Mouse (Mus musculus) liver, embryonic 11.5 days (tissue): Measurements from ENCODE around the gene Ankrd22. TPM values are rescaled to one million over a fixed set of nuclear protein-coding genes. Genes with fewer than 3 reads are reported as not detected.

Experiments used
- ATAC-seq: fragments of 200-750 bp; cut with Nextera tagmentation; replicated peaks from 2 replicates; pipeline ENCODE4 v1.8.0; 2017; ENCODE audit warnings: moderate number of reproducible peaks, mild to moderate bottlenecking, moderate TSS enrichment, moderate library complexity; ENCODE audit not compliant: low FRiP score
- DNase-seq: peaks from one replicate; pipeline ENCODE4 v3.0.0-alpha.2; 2017; ENCODE audit warnings: low spot score
- H3K27ac ChIP-seq: fragments of 300-500 bp; sonication (generic); 2 replicates; pipeline ENCODE4 v1.5.1; 2014; ENCODE audit warnings: mild to moderate bottlenecking, low read depth, low read length, control low read depth
- H3K27me3 ChIP-seq: fragments of 300-500 bp; sonication (generic); replicated peaks from 2 replicates; pipeline ENCODE4 v1.6.1; 2014; ENCODE audit warnings: low read length, mixed read lengths; ENCODE audit not compliant: control insufficient read depth, insufficient read depth
- H3K36me3 ChIP-seq: fragments of 300-500 bp; sonication (generic); 2 replicates; pipeline ENCODE4 v1.6.1; 2014; ENCODE audit warnings: mild to moderate bottlenecking, low read length, moderate library complexity, mixed read lengths; ENCODE audit not compliant: control insufficient read depth, insufficient read depth
- H3K4me1 ChIP-seq: fragments of 300-500 bp; sonication (generic); replicated peaks from 2 replicates; pipeline ENCODE4 v1.6.1; 2014; ENCODE audit warnings: low read length, mixed read lengths; ENCODE audit not compliant: control insufficient read depth, insufficient read depth
- H3K4me2 ChIP-seq: fragments of 300-500 bp; sonication (generic); 2 replicates; pipeline ENCODE4 v1.6.1; 2014; ENCODE audit warnings: mild to moderate bottlenecking, control low read depth, moderate library complexity
- H3K4me3 ChIP-seq: fragments of 300-500 bp; sonication (generic); 2 replicates; pipeline ENCODE4 v1.5.1; 2014; ENCODE audit warnings: low read depth, low read length, control low read depth
- H3K9ac ChIP-seq: fragments of 300-500 bp; sonication (generic); 2 replicates; pipeline ENCODE4 v1.6.1; 2014; ENCODE audit warnings: low read depth, low read length, control low read depth
- H3K9me3 ChIP-seq: fragments of 300-500 bp; sonication (generic); 2 replicates; pipeline ENCODE4 v1.6.1; 2016; ENCODE audit warnings: low read length, inconsistent platforms, mixed read lengths; ENCODE audit not compliant: control insufficient read depth
- WGBS: fragments of 180-500 bp; shearing (Covaris S2); extraction: QIAGEN DNeasy Blood & Tissue Kit; methylation state at CpG from one replicate; pipeline ENCODE4 v1.1.7; 2014; 5-methylcytosine and 5-hydroxymethylcytosine counted together
- polyA plus RNA-seq: library from polyadenylated mRNA; unstranded; fragments of >200 nt; fragmentation: Nextera tagmentation; extraction: Ambion mirVana; gene quantifications from 2 replicates; pipeline ENCODE4 v1.2.1, GENCODE M21; 2014

The Ankrd22 gene
- polyA plus RNA-seq, 1 experiment from 2014 or later, result not detected

DNA sequence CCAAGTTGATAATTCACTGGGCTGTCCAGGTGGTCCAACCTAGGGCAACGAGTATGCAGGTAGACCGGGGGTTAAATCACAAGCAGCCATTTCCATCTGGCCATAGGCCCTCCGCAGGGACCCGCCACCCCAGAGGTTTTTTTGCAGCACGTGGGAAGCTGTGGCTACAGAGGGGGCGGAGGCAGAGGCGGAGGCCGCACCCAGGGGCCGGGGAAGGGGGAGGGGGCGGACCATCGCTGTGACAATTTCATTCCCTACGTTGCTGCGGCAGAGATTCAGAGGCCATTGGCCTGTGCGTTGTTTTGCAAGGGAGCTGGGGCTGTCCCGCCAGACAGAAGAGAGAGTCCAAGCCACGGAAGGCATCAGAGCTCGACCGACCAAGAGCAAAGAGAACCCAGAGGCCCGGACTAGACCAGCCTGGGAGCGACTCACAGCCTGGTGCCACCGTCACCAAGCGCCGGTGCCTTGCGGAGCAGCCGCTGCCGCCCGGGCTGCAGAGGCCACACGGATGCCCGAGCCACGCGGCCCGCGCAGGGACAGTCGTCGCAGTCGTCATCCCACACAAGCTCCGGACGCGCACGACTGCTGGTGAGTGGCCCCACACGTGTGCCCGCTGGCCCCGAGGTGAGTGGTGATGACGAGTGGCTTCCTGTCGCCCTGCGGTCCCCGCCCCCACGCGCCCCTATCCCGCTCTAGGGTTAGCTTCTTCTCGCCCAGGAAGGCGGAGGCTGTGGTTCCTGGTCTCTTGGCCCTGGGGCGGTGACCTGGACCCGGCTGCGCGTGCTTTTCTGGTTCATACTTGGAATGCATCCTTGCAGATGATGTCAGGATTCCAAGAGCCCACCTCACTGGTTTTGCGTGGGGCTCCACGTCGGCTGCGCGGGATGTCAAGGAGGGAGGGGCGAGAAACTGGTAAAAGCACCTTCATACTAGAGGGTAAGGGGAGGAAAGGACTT, 26.4 kb upstream of the Ankrd22 start, which contains the start of gene Stambpl1:
TSS of gene Stambpl1 (plus strand) at position 222 of the 956 bp plus-strand sequence.
- peak within 1 kb of the TSS; percentile 76 for H3K4me2 ChIP-seq
- no peaks in the 10 kb centered on the region for H3K27me3 ChIP-seq
- H3K27ac ChIP-seq, result no peak within 1 kb of the TSS
- 0 out of 2 replicates have a peak, but pooled peaks cover 5% of the 10 kb centered on the region for H3K4me1 ChIP-seq
- peak; percentile 78 for ATAC-seq
- H3K9me3 ChIP-seq, result no peaks in the 10 kb centered on the region
- peak within 1 kb of the TSS; percentile 70 for H3K4me3 ChIP-seq
- DNase-seq, result peak; percentile 77
- peak within 1 kb of the TSS; percentile 68 for H3K9ac ChIP-seq
- under 1% methylated on average over 62 of the region's 62 CpGs for WGBS
- no peaks in the 10 kb centered on the region for H3K36me3 ChIP-seq

DNA sequence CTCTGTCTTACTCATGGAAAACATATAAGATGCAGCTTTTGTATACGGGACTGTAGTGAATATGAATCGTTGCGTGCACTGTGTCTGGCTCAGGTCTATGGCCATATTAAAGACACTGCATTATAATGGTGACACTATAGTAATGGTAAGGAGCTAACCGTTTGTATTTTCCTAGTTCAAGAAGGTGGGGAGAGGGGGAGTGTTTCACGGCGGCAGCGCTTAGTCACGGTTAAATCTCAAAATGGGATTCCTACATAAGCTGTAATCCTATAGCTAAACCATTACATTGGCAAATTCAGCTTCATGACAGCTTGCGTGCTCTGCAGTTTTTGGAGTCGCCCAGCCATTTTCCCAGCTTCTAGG, 25.8 kb upstream of the Ankrd22 start:
- H3K27ac ChIP-seq, result no peak overlapping the region
- no peak for ATAC-seq
- H3K4me3 ChIP-seq, result peak overlapping the region; percentile 70
- peak overlapping the region; percentile 68; the same call in 1 of the 2 replicates for H3K9ac ChIP-seq
- DNase-seq, result no peak
- H3K4me2 ChIP-seq, result peak overlapping the region; percentile 76
- no peaks in the 10 kb centered on the region for H3K27me3 ChIP-seq
- H3K36me3 ChIP-seq, result no peaks in the 10 kb centered on the region
- 0 out of 2 replicates have a peak, but pooled peaks cover 5% of the 10 kb centered on the region for H3K4me1 ChIP-seq
- 31% methylated on average over 10 of the region's 10 CpGs for WGBS
- no peaks in the 10 kb centered on the region for H3K9me3 ChIP-seq

GRCm38 (mm10) chr19:34186845-34187244, 21.0 kb upstream of the Ankrd22 start:
- 0 out of 2 replicates have a peak, but pooled peaks cover under 1% of the 10 kb centered on the region for H3K4me1 ChIP-seq
- WGBS, result 87% methylated on average over 4 of the region's 4 CpGs
- H3K27ac ChIP-seq, result no peak overlapping the region
- no peaks in the 10 kb centered on the region for H3K9me3 ChIP-seq
- no peak overlapping the region for H3K9ac ChIP-seq
- no peak overlapping the region for H3K4me3 ChIP-seq
- DNase-seq, result no peak
- H3K36me3 ChIP-seq, result no peaks in the 10 kb centered on the region
- H3K4me2 ChIP-seq, result no peak overlapping the region
- no peaks in the 10 kb centered on the region for H3K27me3 ChIP-seq
- no peak for ATAC-seq

GRCm38 (mm10) chr19:34182490-34182889, 16.6 kb upstream of the Ankrd22 start:
- Histone ChIP-seq H3K27ac (no peak overlapping the region), H3K36me3 (no peaks in the 10 kb centered on the region), H3K9ac (no peak overlapping the region), H3K4me1 (no peaks in the 10 kb centered on the region), H3K4me2 (no peak overlapping the region), H3K4me3 (no peak overlapping the region), H3K9me3 (no peaks in the 10 kb centered on the region), H3K27me3 (no peaks in the 10 kb centered on the region)
- DNase-seq, result no peak
- ATAC-seq, result no peak
- 70% methylated on average over 5 of the region's 5 CpGs for WGBS

GRCm38 (mm10) chr19:34181234-34181633, 15.4 kb upstream of the Ankrd22 start:
- Histone ChIP-seq H3K4me2 (no peak overlapping the region), H3K27me3 (no peaks in the 10 kb centered on the region), H3K9ac (no peak overlapping the region), H3K4me1 (no peaks in the 10 kb centered on the region), H3K4me3 (no peak overlapping the region), H3K36me3 (no peaks in the 10 kb centered on the region), H3K9me3 (no peaks in the 10 kb centered on the region), H3K27ac (no peak overlapping the region)
- DNase-seq (no peak), ATAC-seq (no peak)
- WGBS, result 75% methylated on average over 3 of the region's 3 CpGs

DNA sequence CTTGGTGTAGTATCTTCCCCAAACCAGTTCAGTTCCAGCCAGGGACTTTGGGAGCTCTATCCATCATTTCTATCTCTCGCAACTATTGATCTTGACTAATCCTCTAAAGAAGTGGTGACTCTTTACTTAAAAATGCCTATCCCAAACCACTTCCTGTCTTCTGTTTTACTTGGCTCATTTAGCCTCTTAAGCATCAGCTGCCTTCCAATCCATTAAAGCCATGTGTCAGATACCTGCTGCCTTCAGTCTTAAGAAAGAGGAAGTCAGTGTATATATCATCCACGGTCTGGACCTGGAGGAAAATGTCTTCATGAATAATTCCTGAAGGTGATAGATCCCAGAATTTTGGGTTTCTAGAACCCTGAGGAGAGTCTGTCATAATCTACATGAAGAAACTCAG, 14.5 kb upstream of the Ankrd22 start:
- H3K4me3 ChIP-seq, result no peak overlapping the region
- no peak overlapping the region for H3K9ac ChIP-seq
- 57% methylated on average over 2 of the region's 2 CpGs for WGBS
- H3K4me2 ChIP-seq, result no peak overlapping the region
- no peak overlapping the region for H3K27ac ChIP-seq
- H3K4me1 ChIP-seq, result no peaks in the 10 kb centered on the region; the same call in 1 of the 2 replicates
- no peaks in the 10 kb centered on the region for H3K36me3 ChIP-seq
- DNase-seq (no peak), ATAC-seq (no peak)
- H3K27me3 ChIP-seq, result no peaks in the 10 kb centered on the region
- no peaks in the 10 kb centered on the region for H3K9me3 ChIP-seq

- Histone ChIP-seq H3K27me3 (no peaks in the 10 kb centered on the region), H3K4me3 (no peak overlapping the region), H3K4me1 (no peaks in the 10 kb centered on the region; the same call in 1 of the 2 replicates), H3K9ac (no peak overlapping the region), H3K9me3 (no peaks in the 10 kb centered on the region), H3K4me2 (no peak overlapping the region), H3K27ac (no peak overlapping the region), H3K36me3 (no peaks in the 10 kb centered on the region)
- whole genome bisulfite sequencing, result 80% methylated on average over 4 of the region's 4 CpGs
- ATAC-seq (no peak), DNase-seq (no peak)
These were observed 13.3 kb upstream of the Ankrd22 start for GRCm38 (mm10) chr19:34179136-34179535.

DNA sequence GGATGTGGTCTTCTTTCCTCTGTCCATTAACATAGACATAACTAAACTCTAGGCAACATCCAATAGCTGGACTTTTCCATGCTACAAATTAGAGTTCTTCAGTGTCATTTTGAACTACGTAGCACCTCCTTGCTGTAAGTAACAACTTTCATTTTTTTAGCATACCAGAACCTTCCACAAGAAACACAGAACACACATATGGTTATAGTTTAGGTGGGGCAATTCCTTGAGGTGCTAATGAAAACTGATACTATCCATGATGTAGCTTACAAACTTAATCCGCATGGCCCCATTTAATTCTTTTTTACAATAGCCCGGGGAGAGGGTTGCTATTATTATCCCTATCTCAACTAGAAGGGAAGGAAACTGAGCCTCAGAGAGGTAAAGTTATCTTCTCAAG, 8.2 kb upstream of the Ankrd22 start:
- Histone ChIP-seq H3K4me2 (no peak overlapping the region), H3K9ac (no peak overlapping the region), H3K36me3 (no peaks in the 10 kb centered on the region), H3K4me1 (no peaks in the 10 kb centered on the region; the same call in 1 of the 2 replicates), H3K9me3 (no peaks in the 10 kb centered on the region), H3K27ac (no peak overlapping the region), H3K4me3 (no peak overlapping the region), H3K27me3 (no peaks in the 10 kb centered on the region)
- DNase-seq (no peak), ATAC-seq (no peak)
- 55% methylated on average over 3 of the region's 3 CpGs for WGBS

GRCm38 (mm10) chr19:34171167-34171566, 5.3 kb upstream of the Ankrd22 start:
- Histone ChIP-seq H3K36me3 (no peaks in the 10 kb centered on the region), H3K9me3 (no peaks in the 10 kb centered on the region), H3K4me2 (no peak overlapping the region), H3K4me1 (no peaks in the 10 kb centered on the region; the same call in 1 of the 2 replicates), H3K9ac (no peak overlapping the region), H3K27me3 (no peaks in the 10 kb centered on the region), H3K27ac (no peak overlapping the region), H3K4me3 (no peak overlapping the region)
- WGBS, result 51% methylated on average over 3 of the region's 3 CpGs
- DNase-seq, result no peak
- ATAC-seq, result no peak
